Mouse (Mus musculus): ENCODE results near the gene Tomm40l. TPM values are rescaled to one million over a fixed set of nuclear protein-coding genes. Genes with fewer than 3 reads are reported as not detected.
A peak's percentile ranks its signal among the peaks of the same experiment; 100 is the strongest.

Gene Tomm40l
- polyA plus RNA-seq, 1 experiment = 61.5 TPM

- no peak for TF ChIP-seq GATA1 (IDR thresholded peaks at IDR 0.05; ENCODE audit: low read length)
These were observed 777 bp downstream of the Tomm40l start for GRCm38 (mm10) chr1:171221281-171222193.

DNA sequence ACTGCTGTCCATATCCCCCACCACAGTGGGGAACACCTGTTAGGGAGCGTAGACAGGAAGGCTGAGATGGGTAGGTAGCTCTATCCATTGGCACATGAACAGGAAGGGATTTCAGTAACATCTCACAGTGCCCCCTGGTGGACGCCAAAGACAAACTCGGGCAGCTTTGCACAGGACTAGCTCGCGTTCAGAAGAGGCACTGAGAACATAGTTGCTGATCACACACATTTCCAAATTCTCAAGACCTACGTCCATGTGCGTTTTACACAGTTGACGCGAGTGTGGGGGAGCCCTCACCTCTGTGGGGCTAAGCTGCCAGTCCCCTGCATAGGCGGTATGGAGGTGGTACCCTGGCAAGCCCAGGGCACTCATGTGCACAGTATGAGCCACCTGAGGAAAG is 1.4 kb downstream of the Tomm40l start:
- no peak for TF ChIP-seq GATA1 (IDR thresholded peaks at IDR 0.05; ENCODE audit: low read length)

DNA sequence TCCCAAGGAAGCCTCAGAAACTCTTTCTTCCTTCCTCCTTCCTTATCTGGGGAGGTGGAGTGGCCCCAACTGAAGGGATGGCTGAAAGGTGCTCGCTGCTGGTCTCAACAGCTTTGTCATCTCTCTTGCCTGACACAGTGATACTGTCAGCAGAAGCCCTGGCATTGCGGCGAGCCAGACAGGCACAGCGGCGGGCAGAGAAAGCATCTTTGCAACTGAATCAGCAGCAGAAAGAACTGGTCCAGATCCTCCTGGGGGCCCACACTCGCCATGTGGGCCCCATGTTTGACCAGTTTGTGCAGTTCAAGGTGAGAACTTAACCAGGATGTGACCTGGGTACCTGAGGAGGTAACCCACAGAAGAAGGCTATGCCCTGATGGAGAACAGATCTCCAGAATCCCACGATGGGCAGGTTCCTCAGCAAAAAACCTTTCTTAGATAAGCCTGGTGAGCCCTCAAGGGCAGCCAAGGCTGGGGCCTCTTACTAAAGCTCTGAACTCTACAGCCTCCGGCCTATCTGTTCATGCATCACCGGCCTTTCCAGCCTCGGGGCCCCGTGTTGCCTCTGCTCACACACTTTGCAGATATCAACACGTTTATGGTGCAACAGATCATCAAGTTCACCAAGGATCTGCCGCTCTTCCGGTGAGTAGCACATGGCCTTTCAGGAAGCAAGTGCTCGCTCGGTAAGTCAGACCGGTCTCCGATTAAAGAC is 5.9 kb downstream of the Tomm40l start:
- no peak for TF ChIP-seq GATA1 (IDR thresholded peaks at IDR 0.05; ENCODE audit: low read length)

DNA sequence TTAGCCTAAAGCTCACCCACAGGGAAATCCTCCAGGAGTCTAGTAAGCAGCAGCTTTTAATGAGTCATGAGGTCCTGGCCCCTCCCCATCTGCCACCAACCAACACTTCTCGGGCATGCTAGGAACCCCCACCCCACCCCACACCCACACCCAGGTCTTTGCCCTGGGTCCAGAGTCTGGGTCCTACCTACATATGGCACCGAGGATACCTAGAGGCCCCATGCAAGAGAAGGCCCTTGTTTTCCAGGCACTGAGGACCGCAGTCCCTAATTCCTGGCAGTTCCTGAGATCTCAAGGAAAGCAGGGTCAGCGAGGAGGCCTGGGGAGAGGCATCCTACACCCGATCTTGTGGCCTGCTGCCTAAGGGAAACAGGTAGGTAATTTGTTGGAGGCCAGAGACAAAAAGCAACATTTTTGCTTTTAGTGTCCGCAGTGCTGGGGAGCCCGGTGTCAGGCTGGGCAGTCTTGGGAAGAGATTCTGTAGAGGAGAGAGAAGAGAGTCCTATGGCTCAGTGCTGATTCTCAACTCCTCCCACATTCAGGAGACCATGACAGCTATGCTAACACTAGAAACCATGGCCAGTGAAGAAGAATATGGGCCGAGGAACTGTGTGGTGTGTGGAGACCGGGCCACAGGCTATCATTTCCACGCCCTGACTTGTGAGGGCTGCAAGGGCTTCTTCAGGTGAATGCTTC is 8.4 kb downstream of the Tomm40l start, which contains the start of gene Nr1i3:
Nr1i3 (plus strand) TSS at position 170 of the 696 bp plus-strand sequence.
- TF ChIP-seq GATA1 (IDR thresholded peaks at IDR 0.05; ENCODE audit: low read length) = no peak

DNA sequence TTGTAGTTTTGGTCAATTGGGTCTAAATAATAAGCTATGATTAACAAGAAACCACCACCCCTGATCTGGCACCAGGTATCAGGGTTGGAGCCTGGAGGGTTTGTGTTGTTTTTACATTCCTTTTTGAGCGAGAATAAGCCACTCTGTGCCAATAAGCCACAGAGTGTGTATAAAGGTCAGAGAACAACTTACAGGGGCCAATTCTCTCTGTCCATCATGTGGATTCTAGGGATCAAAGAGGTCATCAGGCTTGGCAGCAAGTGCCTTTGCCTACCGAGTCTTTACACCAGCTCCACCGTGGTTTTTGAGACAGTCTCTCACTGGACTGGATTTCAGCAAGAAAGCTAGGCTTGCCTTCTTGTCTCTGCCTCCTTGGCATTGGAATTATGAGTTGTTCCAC is 9.5 kb downstream of the Tomm40l start:
- no peak for TF ChIP-seq GATA1 (IDR thresholded peaks at IDR 0.05; ENCODE audit: low read length)

- no peak for TF ChIP-seq GATA1 (IDR thresholded peaks at IDR 0.05; ENCODE audit: low read length)
These were observed 12.9 kb downstream of the Tomm40l start for GRCm38 (mm10) chr1:171209409-171209808.

- TF ChIP-seq GATA1 (IDR thresholded peaks at IDR 0.05; ENCODE audit: low read length) = peak; percentile 72
These were observed 16.4 kb downstream of the Tomm40l start for GRCm38 (mm10) chr1:171205704-171206493.

- TF ChIP-seq GATA1 (IDR thresholded peaks at IDR 0.05; ENCODE audit: low read length) = no peak
These were observed 18.1 kb downstream of the Tomm40l start for GRCm38 (mm10) chr1:171204249-171204644.

GRCm38 (mm10) chr1:171203471-171204248 is 18.7 kb downstream of the Tomm40l start:
- TF ChIP-seq GATA1 (IDR thresholded peaks at IDR 0.05; ENCODE audit: low read length) = no peak

GRCm38 (mm10) chr1:171200769-171201168 is 21.5 kb downstream of the Tomm40l start:
- TF ChIP-seq GATA1 (IDR thresholded peaks at IDR 0.05; ENCODE audit: low read length) = no peak

GRCm38 (mm10) chr1:171199532-171199931 is 22.8 kb downstream of the Tomm40l start:
- no peak for TF ChIP-seq GATA1 (IDR thresholded peaks at IDR 0.05; ENCODE audit: low read length)

DNA sequence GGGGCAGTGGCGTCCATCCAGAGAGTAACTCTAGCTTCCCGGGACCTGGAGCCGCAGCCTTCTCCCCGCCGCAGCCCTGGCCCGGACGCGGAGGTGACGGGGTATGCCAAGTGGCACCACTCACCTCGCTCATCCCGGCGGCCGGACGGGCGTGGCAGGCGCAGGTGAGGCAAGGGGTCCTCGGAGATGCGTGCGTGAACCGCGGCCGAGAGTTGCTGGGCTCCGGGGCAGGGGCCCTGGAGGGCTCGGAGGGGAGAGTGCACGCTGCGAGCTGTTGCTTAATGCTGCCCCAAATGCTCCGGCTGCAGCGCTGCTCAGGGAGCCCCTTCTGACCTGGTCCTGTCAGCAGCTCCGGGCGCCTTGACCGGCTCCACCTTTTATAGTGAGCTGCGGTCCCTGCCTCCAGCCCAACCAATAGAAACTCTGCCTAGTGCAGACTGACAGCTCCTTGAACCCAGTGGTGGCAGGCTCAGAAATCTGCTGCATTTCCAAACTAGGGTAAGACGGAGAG is 26.4 kb downstream of the Tomm40l start, which contains the start of gene Pcp4l1:
Pcp4l1 (minus strand) TSS at position 382 of the 511 bp plus-strand sequence.
- TF ChIP-seq GATA1 (IDR thresholded peaks at IDR 0.05; ENCODE audit: low read length) = no peak

DNA sequence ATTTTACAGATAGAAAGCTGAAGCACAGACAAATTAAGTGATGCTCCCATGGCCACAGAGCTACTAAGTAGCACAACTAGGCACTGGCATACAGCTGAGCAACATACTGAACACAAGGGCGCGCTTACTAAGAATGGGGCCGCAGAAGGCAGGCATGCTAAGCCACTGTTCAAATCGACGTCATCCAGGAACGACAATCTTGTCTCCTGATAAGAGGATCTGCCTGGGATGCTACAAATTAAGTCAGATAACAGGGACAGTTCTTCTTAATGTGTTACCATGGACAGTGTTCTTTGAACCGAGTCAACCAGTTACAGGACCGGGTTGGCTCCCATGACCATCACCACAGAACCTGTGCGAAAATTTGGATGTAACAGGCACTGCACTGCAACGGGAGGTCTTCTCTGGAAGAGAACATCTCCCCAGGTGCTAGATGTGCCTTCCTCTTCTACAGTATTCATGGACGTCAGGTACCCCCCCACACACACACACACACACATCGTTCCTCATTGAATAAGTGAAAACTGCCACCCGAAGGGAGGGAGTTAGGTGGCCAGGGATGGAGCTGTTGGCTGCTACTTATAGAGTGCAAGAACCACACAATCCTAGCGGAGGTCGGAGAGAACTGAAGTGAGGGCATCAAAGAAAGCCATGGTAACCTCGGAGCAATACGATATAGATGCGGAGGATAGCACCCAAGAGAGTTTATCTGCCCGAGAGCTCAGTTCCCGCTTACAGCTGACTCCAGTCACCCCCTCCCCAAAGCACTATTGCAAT is 27.1 kb downstream of the Tomm40l start:
- no peak for TF ChIP-seq GATA1 (IDR thresholded peaks at IDR 0.05; ENCODE audit: low read length)

Data from G1E-ER4 (cell line).